11 mouse cellular contexts compared by ENCODE assay signal in the genomic region with DNA sequence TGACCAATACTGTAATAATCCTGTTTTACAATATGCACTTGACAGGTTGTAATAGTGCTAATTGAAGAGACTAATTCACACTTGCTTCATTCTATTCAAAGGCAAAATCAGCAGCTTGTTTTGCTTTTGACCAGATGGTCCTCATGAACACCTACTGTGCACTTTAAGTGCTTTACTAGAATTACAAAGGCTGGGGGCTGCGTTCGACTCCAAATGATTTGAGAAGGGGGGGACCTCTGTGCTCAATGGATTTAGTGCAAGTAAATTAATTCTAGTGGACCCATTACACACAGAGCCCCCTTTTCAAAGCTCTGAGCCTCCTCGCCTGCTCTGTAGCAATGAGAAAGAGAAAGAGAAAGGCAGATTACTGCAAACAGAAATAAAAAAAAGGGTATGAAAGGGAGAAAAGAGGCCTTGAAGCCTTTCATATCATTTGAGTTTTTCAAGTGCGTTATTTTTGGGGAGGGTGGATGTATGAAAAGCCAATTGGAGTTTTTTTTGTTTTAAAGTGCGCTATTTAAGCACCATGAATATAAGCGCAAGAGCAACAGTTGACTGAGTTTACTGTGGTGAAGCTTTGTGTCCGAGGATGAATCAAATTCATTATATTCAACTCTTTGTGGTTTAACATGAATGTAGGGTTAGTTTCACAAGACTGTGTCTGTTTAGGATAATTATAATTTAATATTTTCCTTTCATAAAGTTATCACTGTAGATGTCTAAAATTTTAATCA.
A peak's percentile ranks its signal among the peaks of the same experiment; 100 is the strongest.
DNase-seq lines count a peak whose midpoint lies in the region; ATAC-seq and TF ChIP-seq lines count a peak whose summit lies in the region.
"Had no signal": no experiment of that assay in that cellular context is flagged by ENCODE, and none has a peak within 500 bp of the region (broad histone marks: within the 10 kb centered on the region; RNA-seq: fewer than 3 reads in every experiment).

No protein-coding gene starts in this region.

- TF ChIP-seq CTCF in brain, embryonic 14.5 days (IDR thresholded peaks at IDR 0.05; ENCODE audit: borderline replicate concordance, extremely low read depth, insufficient read depth, insufficient read length), result no peak

- H3K9ac ChIP-seq in hindbrain, embryonic 12.5 days, result no peak overlapping the region
- H3K9ac ChIP-seq: heart, embryonic 12.5 days; liver, embryonic 12.5 days had no signal

- peak; percentile 98 for DNase-seq in brain, embryonic 14.5 days (ENCODE audit: low read depth)
- DNase-seq in embryo, embryonic 10 days (ENCODE audit: low spot score), result peak; percentile 54
- peak; percentile 16 for DNase-seq in neural tube, embryonic 10.5 days (ENCODE audit: extremely low spot score, low spot score)
- no peak for DNase-seq in kidney, postnatal 36 days
- no peak for DNase-seq in adrenal gland, postnatal 14 days
- no peak for DNase-seq in heart, postnatal 36 days
- DNase-seq: kidney, postnatal 25 days had no signal

- no peak overlapping the region; the same call in 1 of the 2 replicates for H3K27ac ChIP-seq in hindbrain, embryonic 12.5 days
- H3K27ac ChIP-seq: liver, embryonic 12.5 days had no signal

- no peaks in the 10 kb centered on the region for H3K36me3 ChIP-seq in hindbrain, embryonic 12.5 days
- H3K36me3 ChIP-seq: heart, embryonic 12.5 days; liver, embryonic 12.5 days had no signal

- no peak overlapping the region for H3K4me2 ChIP-seq in hindbrain, embryonic 12.5 days (replicated peaks)
- H3K4me2 ChIP-seq: heart, embryonic 12.5 days; liver, embryonic 12.5 days had no signal

- H3K4me3 ChIP-seq in hindbrain, embryonic 12.5 days, result no peak overlapping the region
- H3K4me3 ChIP-seq: erythroblast, embryonic 14.5 days; heart, embryonic 12.5 days; liver, embryonic 12.5 days had no signal

- intact Hi-C loops in heart, postnatal 36 days (cut with DNase I), result no loop called here

- ATAC-seq in hindbrain, embryonic 12.5 days (ENCODE audit: low FRiP score), result peak; percentile 80
- ATAC-seq: liver, embryonic 12.5 days had no signal

- no peaks in the 10 kb centered on the region for H3K9me3 ChIP-seq in hindbrain, embryonic 12.5 days (replicated peaks)
- H3K9me3 ChIP-seq: heart, embryonic 12.5 days; liver, embryonic 12.5 days had no signal

- 23% methylated on average over 7 of the region's 7 CpGs for WGBS in hindbrain, embryonic 12.5 days

- H3K4me1 ChIP-seq in hindbrain, embryonic 12.5 days, result peaks cover 5% of the 10 kb centered on the region; the same call in 1 of the 2 replicates
- H3K4me1 ChIP-seq: heart, embryonic 12.5 days; liver, embryonic 12.5 days had no signal

- H3K27me3 ChIP-seq in hindbrain, embryonic 12.5 days, result no peaks in the 10 kb centered on the region
- H3K27me3 ChIP-seq: heart, embryonic 12.5 days; liver, embryonic 12.5 days had no signal

- TF ChIP-seq POLR2A in brain, embryonic 14.5 days (IDR thresholded peaks at IDR 0.05; ENCODE audit: borderline replicate concordance, extremely low read depth, insufficient read depth, insufficient read length, poor library complexity, severe bottlenecking), result no peak

Comparison
In these comparisons a context has a peak if more than half of its experiments do, and no peak if none do; other contexts are left out.
1. DNase-seq: peak in brain, embryonic 14.5 days (single experiment), embryo, embryonic 10 days (single experiment) and neural tube, embryonic 10.5 days (single experiment); none in kidney, postnatal 36 days (0 of 2), adrenal gland, postnatal 14 days (single experiment) and heart, postnatal 36 days (0 of 2).